Mouse (Mus musculus) hindbrain, embryonic 13.5 days (tissue): ENCODE measurements at regions not wholly inside any gene's neighbourhood (a gene's known extent, or its start where the extent isn't known, plus 50 kb on each side); places are given as distances from the start of the nearest gene placed in this dataset.

Source experiments
- ATAC-seq: fragments of 200-750 bp; cut with Nextera tagmentation; 2 replicates; pipeline ENCODE4 v1.8.0; 2017; ENCODE audit warnings: moderate TSS enrichment; ENCODE audit not compliant: low FRiP score
- H3K27ac ChIP-seq: fragments of 300-500 bp; sonication (generic); 2 replicates; pipeline ENCODE4 v1.5.1; 2015; ENCODE audit warnings: inconsistent platforms, mild to moderate bottlenecking, moderate library complexity
- H3K27me3 ChIP-seq: fragments of 300-500 bp; sonication (generic); 2 replicates; pipeline ENCODE4 v1.6.1; 2015; ENCODE audit warnings: mild to moderate bottlenecking, inconsistent platforms
- H3K36me3 ChIP-seq: fragments of 300-500 bp; sonication (generic); 2 replicates; pipeline ENCODE4 v1.6.1; 2015; ENCODE audit warnings: mild to moderate bottlenecking, inconsistent platforms
- H3K4me1 ChIP-seq: fragments of 300-500 bp; sonication (generic); replicated peaks from 2 replicates; pipeline ENCODE4 v1.6.1; 2015; ENCODE audit warnings: inconsistent platforms
- H3K4me2 ChIP-seq: fragments of 300-500 bp; sonication (generic); 2 replicates; pipeline ENCODE4 v1.6.1; 2015; ENCODE audit warnings: inconsistent platforms, mild to moderate bottlenecking, moderate library complexity
- H3K4me3 ChIP-seq: fragments of 300-500 bp; sonication (generic); 2 replicates; pipeline ENCODE4 v1.5.1; 2015; ENCODE audit warnings: mild to moderate bottlenecking, inconsistent platforms
- H3K9ac ChIP-seq: fragments of 300-500 bp; sonication (generic); 2 replicates; pipeline ENCODE4 v1.6.1; 2015; ENCODE audit warnings: mild to moderate bottlenecking, inconsistent platforms
- H3K9me3 ChIP-seq: fragments of 300-500 bp; sonication (generic); 2 replicates; pipeline ENCODE4 v1.6.1; 2016; ENCODE audit warnings: inconsistent platforms
- WGBS: fragments of 180-500 bp; shearing (Covaris S2); methylation state at CpG from one replicate; pipeline ENCODE4 v1.1.7; 2015; 5-methylcytosine and 5-hydroxymethylcytosine counted together

GRCm38 (mm10) chr17:64229225-64229976 lies 102.3 kb downstream of the Pja2 start:
- H3K27ac ChIP-seq, result no peak overlapping the region
- no peaks in the 10 kb centered on the region for H3K4me1 ChIP-seq
- H3K27me3 ChIP-seq, result no peaks in the 10 kb centered on the region
- H3K36me3 ChIP-seq, result no peaks in the 10 kb centered on the region
- no peak overlapping the region for H3K4me2 ChIP-seq
- H3K4me3 ChIP-seq, result no peak overlapping the region
- no peaks in the 10 kb centered on the region for H3K9me3 ChIP-seq
- 57% methylated on average over 5 of the region's 5 CpGs for WGBS
- ATAC-seq, result peak; percentile 63; the same call in 1 of the 2 replicates
- H3K9ac ChIP-seq, result no peak overlapping the region

GRCm38 (mm10) chr17:64214599-64214998 lies 117.1 kb downstream of the Pja2 start:
- Histone ChIP-seq H3K4me1 (peaks cover 2% of the 10 kb centered on the region), H3K9ac (no peak overlapping the region), H3K36me3 (no peaks in the 10 kb centered on the region), H3K27me3 (no peaks in the 10 kb centered on the region), H3K27ac (no peak overlapping the region), H3K4me2 (no peak overlapping the region), H3K9me3 (no peaks in the 10 kb centered on the region), H3K4me3 (no peak overlapping the region)
- ATAC-seq, result no peak
- WGBS, result 25% methylated on average over 7 of the region's 7 CpGs

DNA sequence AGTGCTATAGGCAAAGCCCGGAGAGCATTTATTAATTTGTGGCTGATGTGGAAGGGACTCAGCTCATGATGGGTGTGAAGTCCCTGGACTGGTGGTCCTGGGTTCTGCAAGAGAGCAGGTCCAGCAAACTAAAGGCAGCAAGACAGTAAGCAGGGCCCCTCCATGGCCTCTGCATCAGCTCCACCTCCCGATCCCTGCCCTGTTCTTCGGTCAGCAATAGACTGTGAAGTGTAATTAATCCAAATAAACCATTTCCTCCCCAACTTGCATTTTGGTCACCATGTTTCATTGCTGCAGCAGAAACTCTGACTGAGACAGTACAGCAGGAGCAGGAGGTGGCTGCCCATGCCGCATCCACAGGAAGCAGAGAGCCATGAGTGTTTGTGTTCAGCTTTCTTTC lies 118.5 kb downstream of the Pja2 start:
- no peaks in the 10 kb centered on the region for H3K9me3 ChIP-seq
- H3K4me1 ChIP-seq, result peaks cover 3% of the 10 kb centered on the region
- no peak overlapping the region for H3K9ac ChIP-seq
- 92% methylated on average over 4 of the region's 4 CpGs for WGBS
- no peak overlapping the region for H3K4me3 ChIP-seq
- no peak overlapping the region for H3K27ac ChIP-seq
- no peaks in the 10 kb centered on the region for H3K36me3 ChIP-seq
- H3K27me3 ChIP-seq, result no peaks in the 10 kb centered on the region
- ATAC-seq, result no peak
- H3K4me2 ChIP-seq, result no peak overlapping the region

- WGBS, result 91% methylated on average over 8 of the region's 8 CpGs
- no peak for ATAC-seq
- H3K4me2 ChIP-seq, result no peak overlapping the region
Observed at GRCm38 (mm10) chr17:64211281-64211680, 120.4 kb downstream of the Pja2 start.

GRCm38 (mm10) chr17:64210366-64210765 lies 121.3 kb downstream of the Pja2 start:
- Histone ChIP-seq H3K4me2 (no peak overlapping the region), H3K27ac (no peak overlapping the region), H3K27me3 (no peaks in the 10 kb centered on the region), H3K4me1 (peaks cover 3% of the 10 kb centered on the region), H3K4me3 (no peak overlapping the region), H3K9ac (no peak overlapping the region), H3K9me3 (no peaks in the 10 kb centered on the region), H3K36me3 (no peaks in the 10 kb centered on the region)
- WGBS, result 82% methylated on average over 5 of the region's 5 CpGs
- ATAC-seq, result no peak

More at GRCm38 (mm10) chr17:64211281-64211680, 120.4 kb downstream of the Pja2 start:
- no peak overlapping the region for H3K27ac ChIP-seq
- no peak overlapping the region for H3K9ac ChIP-seq
- peaks cover 3% of the 10 kb centered on the region for H3K4me1 ChIP-seq
- H3K4me3 ChIP-seq, result no peak overlapping the region
- H3K36me3 ChIP-seq, result no peaks in the 10 kb centered on the region
- H3K27me3 ChIP-seq, result no peaks in the 10 kb centered on the region
- H3K9me3 ChIP-seq, result no peaks in the 10 kb centered on the region

- Histone ChIP-seq H3K4me3 (no peak overlapping the region), H3K27ac (no peak overlapping the region), H3K27me3 (peaks cover 3% of the 10 kb centered on the region; the same call in 1 of the 2 replicates), H3K36me3 (no peaks in the 10 kb centered on the region), H3K4me2 (no peak overlapping the region), H3K9ac (no peak overlapping the region), H3K9me3 (no peaks in the 10 kb centered on the region), H3K4me1 (peaks cover 10% of the 10 kb centered on the region)
- WGBS, result 87% methylated on average over 10 of the region's 10 CpGs
- ATAC-seq, result no peak
Observed at GRCm38 (mm10) chr17:64209640-64210039, 122.1 kb downstream of the Pja2 start.

DNA sequence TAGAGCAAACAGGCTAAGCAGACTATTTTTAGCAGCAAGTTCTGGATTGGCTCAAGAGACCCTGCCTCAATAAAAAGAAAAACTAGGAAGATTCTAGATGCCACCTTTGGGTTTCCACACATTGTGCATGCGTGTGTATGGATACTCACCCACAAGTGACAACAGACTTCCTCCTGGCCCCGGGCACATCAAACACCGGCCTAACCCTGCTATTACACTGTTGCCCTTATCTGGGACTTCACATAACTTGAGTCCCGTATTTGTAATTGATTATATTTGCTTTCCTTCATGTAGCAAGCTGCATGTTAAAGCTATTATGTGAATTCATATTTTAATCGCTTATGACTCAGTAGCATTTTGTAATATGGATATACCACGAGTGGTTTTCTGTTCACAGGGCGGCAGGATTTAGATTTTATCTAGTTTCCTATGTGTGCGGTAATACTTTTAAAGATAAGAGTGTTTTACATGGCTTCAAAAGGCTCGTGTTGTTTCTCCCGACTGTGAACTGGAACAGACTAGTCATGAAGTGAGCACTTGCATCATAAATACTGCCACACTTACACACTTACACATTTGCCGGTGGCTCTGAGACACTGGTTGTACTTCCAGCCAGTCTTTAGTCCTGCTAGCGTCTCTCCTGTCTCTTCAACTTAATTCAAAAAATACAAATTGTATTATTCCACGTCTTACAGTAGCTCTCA lies 123.4 kb downstream of the Pja2 start:
- WGBS, result 88% methylated on average over 13 of the region's 13 CpGs
- ATAC-seq, result no peak

GRCm38 (mm10) chr17:64206196-64206718 lies 125.5 kb downstream of the Pja2 start:
- Histone ChIP-seq H3K27me3 (peaks cover 3% of the 10 kb centered on the region; the same call in 1 of the 2 replicates), H3K9ac (no peak overlapping the region), H3K4me1 (peaks cover 14% of the 10 kb centered on the region), H3K9me3 (no peaks in the 10 kb centered on the region), H3K36me3 (no peaks in the 10 kb centered on the region), H3K27ac (no peak overlapping the region), H3K4me2 (no peak overlapping the region), H3K4me3 (no peak overlapping the region)
- WGBS, result 76% methylated on average over 14 of the region's 14 CpGs
- ATAC-seq, result no peak

More for the DNA sequence above, 123.4 kb downstream of the Pja2 start:
- Histone ChIP-seq H3K27ac (no peak overlapping the region), H3K4me2 (no peak overlapping the region), H3K9ac (no peak overlapping the region), H3K27me3 (peaks cover 3% of the 10 kb centered on the region; the same call in 1 of the 2 replicates), H3K4me3 (no peak overlapping the region), H3K36me3 (no peaks in the 10 kb centered on the region), H3K9me3 (no peaks in the 10 kb centered on the region), H3K4me1 (peaks cover 14% of the 10 kb centered on the region)

- Histone ChIP-seq H3K4me2 (no peak overlapping the region), H3K4me3 (no peak overlapping the region), H3K9me3 (no peaks in the 10 kb centered on the region), H3K4me1 (peaks cover 21% of the 10 kb centered on the region), H3K9ac (no peak overlapping the region), H3K36me3 (no peaks in the 10 kb centered on the region), H3K27ac (no peak overlapping the region), H3K27me3 (peaks cover 3% of the 10 kb centered on the region; the same call in 1 of the 2 replicates)
- no peak for ATAC-seq
- 75% methylated on average over 7 of the region's 7 CpGs for WGBS
Observed at GRCm38 (mm10) chr17:64203611-64204010, 128.1 kb downstream of the Pja2 start.

DNA sequence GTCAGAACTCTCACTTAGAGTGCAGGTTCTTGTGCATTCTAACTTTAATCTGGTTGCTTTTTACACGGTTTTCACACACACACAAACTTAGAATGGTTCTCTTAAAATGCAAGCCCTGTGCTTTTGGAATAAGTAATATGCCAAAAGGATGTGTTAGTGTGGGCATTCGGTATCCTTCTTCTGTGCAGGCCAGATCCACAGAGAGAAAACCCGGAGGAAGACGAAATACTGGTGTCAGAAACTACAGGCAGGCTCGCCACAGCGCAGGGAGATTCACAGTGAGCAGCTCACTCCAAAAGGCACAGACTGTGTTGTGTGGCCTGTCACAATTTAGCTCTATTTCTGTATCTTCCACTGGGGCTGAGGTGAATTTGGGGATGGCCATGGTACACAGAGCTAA lies 129.5 kb downstream of the Pja2 start:
- no peaks in the 10 kb centered on the region for H3K9me3 ChIP-seq
- H3K9ac ChIP-seq, result no peak overlapping the region
- H3K36me3 ChIP-seq, result no peaks in the 10 kb centered on the region
- H3K4me1 ChIP-seq, result peaks cover 21% of the 10 kb centered on the region
- ATAC-seq, result no peak
- no peak overlapping the region for H3K4me2 ChIP-seq
- no peak overlapping the region for H3K4me3 ChIP-seq
- H3K27me3 ChIP-seq, result peaks cover 3% of the 10 kb centered on the region; the same call in 1 of the 2 replicates
- WGBS, result 85% methylated on average over 6 of the region's 6 CpGs
- H3K27ac ChIP-seq, result no peak overlapping the region

GRCm38 (mm10) chr17:64201609-64202008 lies 130.1 kb downstream of the Pja2 start:
- no peak for ATAC-seq
- peaks cover 25% of the 10 kb centered on the region for H3K4me1 ChIP-seq
- 93% methylated on average over 5 of the region's 5 CpGs for WGBS

GRCm38 (mm10) chr17:64200092-64200877 lies 131.4 kb downstream of the Pja2 start:
- H3K4me2 ChIP-seq, result peak overlapping the region; percentile 29; the same call in 1 of the 2 replicates
- WGBS, result 39% methylated on average over 14 of the region's 14 CpGs

More at GRCm38 (mm10) chr17:64201609-64202008, 130.1 kb downstream of the Pja2 start:
- Histone ChIP-seq H3K4me3 (no peak overlapping the region), H3K9me3 (no peaks in the 10 kb centered on the region), H3K4me2 (no peak overlapping the region), H3K27ac (no peak overlapping the region), H3K36me3 (no peaks in the 10 kb centered on the region), H3K27me3 (peaks cover 3% of the 10 kb centered on the region; the same call in 1 of the 2 replicates), H3K9ac (no peak overlapping the region)

More at GRCm38 (mm10) chr17:64200092-64200877, 131.4 kb downstream of the Pja2 start:
- ATAC-seq, result peak; percentile 72
- no peak overlapping the region for H3K4me3 ChIP-seq
- no peaks in the 10 kb centered on the region for H3K36me3 ChIP-seq
- H3K4me1 ChIP-seq, result peaks cover 29% of the 10 kb centered on the region
- no peaks in the 10 kb centered on the region for H3K9me3 ChIP-seq
- H3K9ac ChIP-seq, result no peak overlapping the region
- peak overlapping the region; percentile 56 for H3K27ac ChIP-seq
- peaks cover 3% of the 10 kb centered on the region; the same call in 1 of the 2 replicates for H3K27me3 ChIP-seq
